Mouse (Mus musculus) erythroblast, embryonic 14.5 days (primary cell): ENCODE data around the gene Aff2.

Experiments used
- GATA1 ChIP-seq: IDR thresholded peaks from 2 replicates; pipeline ENCODE4 v1.6.1; 2012; ENCODE audit warnings: low read length, inconsistent platforms, mixed read lengths
- TAL1 ChIP-seq: IDR thresholded peaks from 3 replicates; pipeline ENCODE4 v1.6.1; 2012; ENCODE audit warnings: low read length, inconsistent platforms, mixed read lengths

GRCm38 (mm10) chrX:69811798-69812197 is 451.7 kb downstream of the Aff2 start:
- TF ChIP-seq GATA1 = no peak
- no peak for TF ChIP-seq TAL1
